Mouse (Mus musculus) cerebellum, adult 11-12 months (tissue): ENCODE measurements around the gene Dhdh.

Experiments
- DNase-seq: peaks from one replicate; pipeline ENCODE4 v3.0.0; 2022

Gene Dhdh

GRCm38 (mm10) chr7:45446589-45446988, 42.0 kb downstream of the Dhdh start:
- no peak for DNase-seq

- DNase-seq: no peak
These were observed 44.8 kb downstream of the Dhdh start for GRCm38 (mm10) chr7:45443526-45444420.

- DNase-seq: peak; percentile 56
These were observed 50.9 kb downstream of the Dhdh start, which contains the start of gene Ruvbl2 for GRCm38 (mm10) chr7:45437521-45438276. Ruvbl2 (minus strand) TSS chr7:45438096.

GRCm38 (mm10) chr7:45437046-45437445, 51.6 kb downstream of the Dhdh start:
- no peak for DNase-seq

GRCm38 (mm10) chr7:45436444-45436843, 52.2 kb downstream of the Dhdh start:
- peak; percentile 51 for DNase-seq

GRCm38 (mm10) chr7:45435038-45435437, 53.6 kb downstream of the Dhdh start:
- DNase-seq: no peak

- DNase-seq: peak; percentile 100
These were observed 54.2 kb downstream of the Dhdh start, which contains the start of gene Gys1 for GRCm38 (mm10) chr7:45434203-45435015. Gys1 (plus strand) TSS chr7:45434844.

- DNase-seq: no peak
These were observed 54.8 kb downstream of the Dhdh start for GRCm38 (mm10) chr7:45433835-45434202.

GRCm38 (mm10) chr7:45426556-45426955, 62.0 kb downstream of the Dhdh start:
- DNase-seq: no peak

GRCm38 (mm10) chr7:45421194-45421593, 67.4 kb downstream of the Dhdh start:
- no peak for DNase-seq
